Mouse (Mus musculus): Measurements from ENCODE around the gene C1qtnf7.

DNA sequence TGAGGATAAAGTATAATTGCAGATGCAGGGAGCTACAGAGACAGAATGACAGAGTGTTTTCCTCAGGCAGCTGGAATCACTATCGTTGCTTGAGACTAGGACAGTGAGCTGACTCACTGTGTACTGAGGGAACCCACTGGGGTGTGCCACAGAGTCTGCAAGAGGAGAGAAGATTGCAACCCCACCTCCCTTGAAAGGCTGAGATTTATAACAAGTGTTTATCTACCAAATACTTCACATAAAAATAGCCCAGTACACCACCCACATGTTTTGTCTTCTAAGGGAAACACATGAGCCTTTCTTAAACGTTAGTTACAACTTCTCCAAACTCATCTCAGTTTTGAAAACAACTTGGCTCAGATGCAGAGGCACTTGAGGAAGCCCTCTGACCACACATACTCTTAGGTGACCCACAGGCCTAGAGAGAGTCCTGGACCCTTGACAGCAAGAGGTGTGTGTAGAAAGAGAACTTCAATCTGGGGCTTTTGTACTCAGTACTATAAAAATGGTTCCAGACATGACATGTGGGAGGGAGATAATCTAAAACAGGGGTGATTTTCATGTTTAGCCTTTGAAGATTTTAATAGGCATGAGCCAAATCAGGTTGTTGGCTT lies 46.4 kb downstream of the C1qtnf7 start:
- no peak for TF ChIP-seq CTCF (IDR thresholded peaks at IDR 0.05; ENCODE audit: borderline replicate concordance, insufficient read depth, low read depth, low read length)
- TF ChIP-seq POLR2A (IDR thresholded peaks at IDR 0.05; ENCODE audit: borderline replicate concordance, insufficient read depth, low read length): no peak

Data from cerebellum, adult 2 months (tissue).